Mouse (Mus musculus) brain, embryonic 18.5 days (tissue): ENCODE measurements around the gene Maob.

ENCODE experiments used
- DNase-seq: peaks from one replicate; pipeline ENCODE4 v3.0.0-alpha.2; 2012; ENCODE audit warnings: low read depth, low spot score

Gene Maob

GRCm38 (mm10) chrX:16817261-16817769 lies at the start of gene Maob:
Gene Maob (minus strand): TSS chrX:16817366.
- no peak for DNase-seq

- DNase-seq: no peak
Measured at GRCm38 (mm10) chrX:16860244-16860643, 43.1 kb upstream of the Maob start.

GRCm38 (mm10) chrX:16846034-16846433 lies 28.9 kb upstream of the Maob start:
- DNase-seq: no peak

- no peak for DNase-seq
Measured at GRCm38 (mm10) chrX:16841443-16841842, 24.3 kb upstream of the Maob start.

- no peak for DNase-seq
Measured at GRCm38 (mm10) chrX:16837293-16837692, 20.1 kb upstream of the Maob start.

- no peak for DNase-seq
Measured at GRCm38 (mm10) chrX:16836488-16837082, 19.4 kb upstream of the Maob start.

- DNase-seq: no peak
Measured at GRCm38 (mm10) chrX:16826028-16826427, 8.9 kb upstream of the Maob start.

GRCm38 (mm10) chrX:16815965-16816364 lies 1.2 kb downstream of the Maob start:
- DNase-seq: no peak

- DNase-seq: no peak
Measured at GRCm38 (mm10) chrX:16812080-16812479, 5.1 kb downstream of the Maob start.

GRCm38 (mm10) chrX:16767453-16767852 lies 49.7 kb downstream of the Maob start:
- DNase-seq: no peak

GRCm38 (mm10) chrX:16766156-16766555 lies 51.0 kb downstream of the Maob start:
- no peak for DNase-seq

GRCm38 (mm10) chrX:16761430-16761829 lies 55.7 kb downstream of the Maob start:
- DNase-seq: no peak

GRCm38 (mm10) chrX:16754761-16755160 lies 62.4 kb downstream of the Maob start:
- no peak for DNase-seq

GRCm38 (mm10) chrX:16748932-16749331 lies 68.2 kb downstream of the Maob start:
- no peak for DNase-seq

GRCm38 (mm10) chrX:16714033-16714432 lies 103.1 kb downstream of the Maob start:
- DNase-seq: no peak

- no peak for DNase-seq
Measured at GRCm38 (mm10) chrX:16706094-16706493, 111.1 kb downstream of the Maob start.
